Mouse (Mus musculus): ENCODE results near the gene Gpr25.

Gpr25 gene

GRCm38 (mm10) chr1:136260635-136261238 is at the start of gene Gpr25:
Gene Gpr25, minus strand, starts transcription at chr1:136260873.
- DNase-seq: no peak

GRCm38 (mm10) chr1:136309193-136309592 is 48.5 kb upstream of the Gpr25 start:
- no peak for DNase-seq

- DNase-seq: peak; percentile 52
These were observed 45.8 kb upstream of the Gpr25 start for GRCm38 (mm10) chr1:136306424-136306823.

GRCm38 (mm10) chr1:136293961-136294360 is 33.3 kb upstream of the Gpr25 start:
- no peak for DNase-seq

- DNase-seq: no peak
These were observed 29.1 kb upstream of the Gpr25 start for GRCm38 (mm10) chr1:136289803-136290202.

GRCm38 (mm10) chr1:136277366-136277765 is 16.7 kb upstream of the Gpr25 start:
- DNase-seq: no peak

- DNase-seq: no peak
These were observed 7.6 kb upstream of the Gpr25 start for GRCm38 (mm10) chr1:136268224-136268623.

GRCm38 (mm10) chr1:136266127-136266526 is 5.5 kb upstream of the Gpr25 start:
- DNase-seq: no peak

- no peak for DNase-seq
These were observed 2.7 kb upstream of the Gpr25 start for GRCm38 (mm10) chr1:136263355-136263754.

- peak; percentile 80 for DNase-seq
These were observed 609 bp downstream of the Gpr25 start for GRCm38 (mm10) chr1:136259893-136260634.

GRCm38 (mm10) chr1:136259543-136259892 is 1.2 kb downstream of the Gpr25 start:
- DNase-seq: no peak

- no peak for DNase-seq
These were observed 2.2 kb downstream of the Gpr25 start for GRCm38 (mm10) chr1:136258495-136258894.

- DNase-seq: no peak
These were observed 5.0 kb downstream of the Gpr25 start for GRCm38 (mm10) chr1:136255657-136256056.

GRCm38 (mm10) chr1:136255174-136255573 is 5.5 kb downstream of the Gpr25 start:
- DNase-seq: no peak

- no peak for DNase-seq
These were observed 6.1 kb downstream of the Gpr25 start for GRCm38 (mm10) chr1:136254503-136255065.

- no peak for DNase-seq
These were observed 7.2 kb downstream of the Gpr25 start for GRCm38 (mm10) chr1:136253472-136253871.

GRCm38 (mm10) chr1:136249662-136250061 is 11.0 kb downstream of the Gpr25 start:
- no peak for DNase-seq

- no peak for DNase-seq
These were observed 13.3 kb downstream of the Gpr25 start for GRCm38 (mm10) chr1:136247393-136247792.

GRCm38 (mm10) chr1:136244469-136244868 is 16.2 kb downstream of the Gpr25 start:
- DNase-seq: no peak

- DNase-seq: no peak
These were observed 18.9 kb downstream of the Gpr25 start for GRCm38 (mm10) chr1:136241801-136242200.

GRCm38 (mm10) chr1:136238495-136238894 is 22.2 kb downstream of the Gpr25 start:
- no peak for DNase-seq

GRCm38 (mm10) chr1:136234595-136235092 is 26.0 kb downstream of the Gpr25 start:
- no peak for DNase-seq

- peak; percentile 57 for DNase-seq
These were observed 26.6 kb downstream of the Gpr25 start, which contains the start of gene Inava for GRCm38 (mm10) chr1:136233892-136234594. Gene Inava, minus strand, starts transcription at chr1:136234264.

Data from kidney, postnatal 14 days (tissue).